Mouse (Mus musculus): Measurements from ENCODE around the gene Zfp598.

- no peak for TF ChIP-seq CTCF (IDR thresholded peaks at IDR 0.05; ENCODE audit: extremely low read depth, insufficient read depth, insufficient read length, insufficient replicate concordance)
- TF ChIP-seq POLR2A (IDR thresholded peaks at IDR 0.05; ENCODE audit: low read depth, low read length) = no peak
These were observed 17.7 kb downstream of the Zfp598 start for GRCm38 (mm10) chr17:24687146-24687595.
